26 mouse cellular contexts compared by ENCODE assay signal in the genomic region with DNA sequence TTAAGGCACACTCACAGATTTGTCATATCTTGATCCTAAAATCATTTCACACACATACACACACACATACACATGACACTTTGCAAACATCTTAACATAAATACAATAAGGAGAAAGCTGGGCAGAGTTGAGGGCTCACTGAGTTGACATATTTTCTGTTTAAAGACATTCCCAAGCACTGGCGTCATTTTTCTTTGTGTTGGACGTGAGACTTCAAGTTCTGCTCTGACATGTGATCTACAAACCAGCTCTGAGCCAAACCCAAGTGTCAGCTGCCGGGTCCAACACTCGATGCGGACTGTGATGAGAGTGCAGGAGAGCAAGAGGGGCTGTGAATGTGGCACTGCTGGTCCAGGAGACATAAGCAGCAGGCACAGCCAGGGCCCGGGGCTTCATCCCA.
DNase-seq lines count a peak whose midpoint lies in the region; ATAC-seq and TF ChIP-seq lines count a peak whose summit lies in the region.
"Had no signal": no experiment of that assay in that cellular context is flagged by ENCODE, and none has a peak within 500 bp of the region (broad histone marks: within the 10 kb centered on the region; RNA-seq: fewer than 3 reads in every experiment).

No protein-coding gene starts in this region.

- DNase-seq in heart, adult 11 months: peak; percentile 83
- no peak for DNase-seq in heart, adult 2 months
- no peak for DNase-seq in lung, adult 2 months
- DNase-seq in lung, postnatal 0 days (ENCODE audit: low spot score): peak; percentile 79
- DNase-seq in right cerebral cortex, postnatal 10 days (ENCODE audit: low spot score in 2 of 2): no peak
- DNase-seq in adrenal gland, postnatal 4 days (ENCODE audit: low spot score in 2 of 2): no peak
- DNase-seq: adrenal gland, postnatal 25 days; cerebellum, adult 18-20 months; cerebellum, postnatal 10 days; kidney, adult 18-20 months; kidney, postnatal 36 days; right cerebral cortex, postnatal 14 days had no signal

- no peaks in the 10 kb centered on the region for H3K79me2 ChIP-seq in heart, adult 2 months (replicated peaks; ENCODE audit: control insufficient read depth, insufficient read depth, low read length)
- no peaks in the 10 kb centered on the region for H3K79me2 ChIP-seq in myocyte (ENCODE audit: control insufficient read depth, insufficient read depth)

- no peak for TF ChIP-seq CTCF in heart, adult 2 months (IDR thresholded peaks at IDR 0.05)
- no peak for TF ChIP-seq CTCF in lung, adult 2 months (IDR thresholded peaks at IDR 0.05; ENCODE audit: insufficient read depth, low read length)
- no peak for TF ChIP-seq CTCF in lung, postnatal 0 days (IDR thresholded peaks at IDR 0.05)

- peaks cover 8% of the 10 kb centered on the region for H3K4me1 ChIP-seq in heart, adult 2 months (ENCODE audit: control insufficient read depth, insufficient read depth, low read length)
- H3K4me1 ChIP-seq in lung, embryonic 15.5 days: peaks cover 29% of the 10 kb centered on the region
- H3K4me1 ChIP-seq in lung, adult 2 months (ENCODE audit: control insufficient read depth, insufficient read depth, low read length): peaks cover 5% of the 10 kb centered on the region
- peaks cover 4% of the 10 kb centered on the region; the same call in 1 of the 2 replicates for H3K4me1 ChIP-seq in lung, postnatal 0 days (ENCODE audit: insufficient read depth, low read depth, low read length)
- H3K4me1 ChIP-seq: forebrain, embryonic 10.5 days; forebrain, embryonic 15.5 days had no signal

- peaks cover 4% of the 10 kb centered on the region; the same call in 1 of the 2 replicates for H3K36me3 ChIP-seq in heart, adult 2 months (ENCODE audit: control insufficient read depth, insufficient read depth, low read length)
- H3K36me3 ChIP-seq in lung, embryonic 15.5 days: no peaks in the 10 kb centered on the region
- H3K36me3 ChIP-seq in lung, postnatal 0 days (ENCODE audit: insufficient read depth, low read length): no peaks in the 10 kb centered on the region
- no peaks in the 10 kb centered on the region for H3K36me3 ChIP-seq in myocyte (ENCODE audit: control insufficient read depth, insufficient read depth)
- H3K36me3 ChIP-seq: embryonic facial prominence, embryonic 10.5 days; embryonic facial prominence, embryonic 15.5 days; forebrain, embryonic 10.5 days; forebrain, embryonic 15.5 days; heart, embryonic 10.5 days; limb, embryonic 13.5 days; stomach, embryonic 15.5 days had no signal

- no peak overlapping the region for H3K9ac ChIP-seq in heart, adult 2 months (ENCODE audit: low read depth, low read length)
- H3K9ac ChIP-seq in lung, embryonic 15.5 days: no peak overlapping the region
- H3K9ac ChIP-seq in lung, postnatal 0 days (replicated peaks; ENCODE audit: low read depth): no peak overlapping the region
- H3K9ac ChIP-seq: embryonic facial prominence, embryonic 15.5 days; forebrain, embryonic 15.5 days; limb, embryonic 13.5 days; stomach, embryonic 15.5 days had no signal

- no peak for TF ChIP-seq POLR2A in heart, adult 2 months (IDR thresholded peaks at IDR 0.05; ENCODE audit: insufficient read depth, low read depth, low read length)
- TF ChIP-seq POLR2A in lung, adult 2 months (IDR thresholded peaks at IDR 0.05; ENCODE audit: borderline replicate concordance, extremely low read depth, low read depth, low read length): no peak
- TF ChIP-seq POLR2A in myocyte (IDR thresholded peaks at IDR 0.05; ENCODE audit: insufficient read length, low read depth): no peak

- intact Hi-C loops in heart, adult 2 months (cut with DNase I): no loop called here

- peak; percentile 63; the same call in 1 of the 2 replicates for ATAC-seq in lung, embryonic 15.5 days (ENCODE audit: borderline replicate concordance, extremely low read depth, low FRiP score, low TSS enrichment)
- peak; percentile 81 for ATAC-seq in lung, postnatal 0 days
- ATAC-seq: CD4-positive, CD25-positive, alpha-beta regulatory T cell, adult 4 months; forebrain, embryonic 15.5 days; hindbrain, embryonic 16.5 days had no signal

- H3K9me3 ChIP-seq in lung, embryonic 15.5 days: no peaks in the 10 kb centered on the region
- H3K9me3 ChIP-seq in lung, postnatal 0 days (ENCODE audit: low read length): no peaks in the 10 kb centered on the region
- H3K9me3 ChIP-seq: embryonic facial prominence, embryonic 10.5 days; embryonic facial prominence, embryonic 15.5 days; forebrain, embryonic 10.5 days; forebrain, embryonic 15.5 days; heart, embryonic 10.5 days; limb, embryonic 13.5 days; stomach, embryonic 15.5 days had no signal

- H3K4me2 ChIP-seq in lung, embryonic 15.5 days: no peak overlapping the region
- no peak overlapping the region for H3K4me2 ChIP-seq in lung, postnatal 0 days (replicated peaks; ENCODE audit: low read depth, low read length)
- peak overlapping the region; percentile 4 for H3K4me2 ChIP-seq in myocyte (ENCODE audit: low read depth)
- H3K4me2 ChIP-seq: embryonic facial prominence, embryonic 15.5 days; forebrain, embryonic 15.5 days; limb, embryonic 13.5 days; liver, embryonic 11.5 days; midbrain, embryonic 11.5 days; stomach, embryonic 15.5 days had no signal

- H3K27me3 ChIP-seq in heart, adult 2 months (ENCODE audit: control insufficient read depth, insufficient read depth, low read length): no peaks in the 10 kb centered on the region
- H3K27me3 ChIP-seq in lung, embryonic 15.5 days: peaks cover 5% of the 10 kb centered on the region; the same call in 1 of the 2 replicates
- no peaks in the 10 kb centered on the region for H3K27me3 ChIP-seq in lung, postnatal 0 days (replicated peaks; ENCODE audit: insufficient read depth, low read length)
- H3K27me3 ChIP-seq in myocyte (ENCODE audit: control insufficient read depth, insufficient read depth, insufficient read length): no peaks in the 10 kb centered on the region
- H3K27me3 ChIP-seq: embryonic facial prominence, embryonic 15.5 days; forebrain, embryonic 15.5 days; limb, embryonic 13.5 days; stomach, embryonic 15.5 days had no signal

- no peak overlapping the region for H3K4me3 ChIP-seq in heart, adult 2 months
- H3K4me3 ChIP-seq in lung, embryonic 15.5 days: no peak overlapping the region
- H3K4me3 ChIP-seq in lung, adult 2 months (replicated peaks; ENCODE audit: extremely low read depth, low read depth, low read length): no peak overlapping the region
- H3K4me3 ChIP-seq in lung, postnatal 0 days (ENCODE audit: low read depth, low read length): no peak overlapping the region
- H3K4me3 ChIP-seq in myocyte: no peak overlapping the region
- H3K4me3 ChIP-seq: embryonic facial prominence, embryonic 10.5 days; embryonic facial prominence, embryonic 15.5 days; forebrain, embryonic 10.5 days; forebrain, embryonic 15.5 days; heart, embryonic 10.5 days; layer of hippocampus, adult 2 months; limb, embryonic 13.5 days; stomach, embryonic 15.5 days had no signal

- 80% methylated on average over 6 of the region's 6 CpGs for WGBS in heart, adult 2 months
- 19% methylated on average over 6 of the region's 6 CpGs for WGBS in lung, embryonic 15.5 days
- WGBS in lung, adult 2 months: 59% methylated on average over 6 of the region's 6 CpGs
- 33% methylated on average over 6 of the region's 6 CpGs for WGBS in lung, postnatal 0 days

- H3K27ac ChIP-seq in heart, adult 2 months: no peak overlapping the region
- peak overlapping the region; percentile 57 for H3K27ac ChIP-seq in lung, embryonic 15.5 days
- H3K27ac ChIP-seq in lung, postnatal 0 days (ENCODE audit: low read length): 0 out of 2 replicates have a peak overlapping the region, but pooled peaks have one; percentile 32
- H3K27ac ChIP-seq: embryonic facial prominence, embryonic 10.5 days; embryonic facial prominence, embryonic 15.5 days; forebrain, embryonic 10.5 days; forebrain, embryonic 15.5 days; layer of hippocampus, adult 2 months; limb, embryonic 13.5 days; stomach, embryonic 15.5 days had no signal

- no peak overlapping the region for H3ac ChIP-seq in myocyte (ENCODE audit: control insufficient read depth, insufficient read length)

- no peak for TF ChIP-seq EP300 in heart, adult 2 months (IDR thresholded peaks at IDR 0.05; ENCODE audit: insufficient read depth, low read depth, low read length)
- peak; percentile 12; the same call in 1 of the 2 replicates for TF ChIP-seq EP300 in lung, postnatal 0 days (IDR thresholded peaks at IDR 0.05)

TF ChIP-seq in myocyte, 11 proteins besides CTCF, POLR2A, EP300 and RAD21:
- TF ChIP-seq TCF12 (IDR thresholded peaks at IDR 0.05; ENCODE audit: insufficient read depth, poor library complexity, severe bottlenecking) (no peak), MYOD1 (IDR thresholded peaks at IDR 0.05; ENCODE audit: control insufficient read depth in 1 of 3, insufficient read length in 2 of 3, low read depth in 2 of 3) (peak in 2 of 3 experiments; percentile 61 to 67), SRF (IDR thresholded peaks at IDR 0.05; ENCODE audit: control insufficient read depth, insufficient read length, low read depth) (no peak), CEBPB (IDR thresholded peaks at IDR 0.05; ENCODE audit: insufficient read depth, poor library complexity, severe bottlenecking) (no peak), MAX (IDR thresholded peaks at IDR 0.05; ENCODE audit: low read depth) (no peak), MYOG (IDR thresholded peaks at IDR 0.05; ENCODE audit: control insufficient read depth in 1 of 3, insufficient read depth in 1 of 3, insufficient read length in 2 of 3, low read depth in 2 of 3) (peak in 2 of 3 experiments; percentile 45 to 76), POLR2AphosphoS2 (IDR thresholded peaks at IDR 0.05; ENCODE audit: insufficient read length, low read depth) (no peak), REST (IDR thresholded peaks at IDR 0.05; ENCODE audit: insufficient read depth, insufficient read length) (no peak), E2F4 (IDR thresholded peaks at IDR 0.05; ENCODE audit: insufficient read depth) (no peak), TCF3 (IDR thresholded peaks at IDR 0.05; ENCODE audit: insufficient read length, low read depth) (no peak), USF1 (IDR thresholded peaks at IDR 0.05; ENCODE audit: low read depth) (peak; percentile 10)

Comparison
In these comparisons a context has a peak if more than half of its experiments do, and no peak if none do; other contexts are left out.
1. DNase-seq: peak in heart, adult 11 months (single experiment) and lung, postnatal 0 days (single experiment); none in heart, adult 2 months (0 of 2), lung, adult 2 months (single experiment), right cerebral cortex, postnatal 10 days (0 of 2) and adrenal gland, postnatal 4 days (0 of 2).